Mouse (Mus musculus): ENCODE results near the gene Gm9844.

The Gm9844 gene

DNA sequence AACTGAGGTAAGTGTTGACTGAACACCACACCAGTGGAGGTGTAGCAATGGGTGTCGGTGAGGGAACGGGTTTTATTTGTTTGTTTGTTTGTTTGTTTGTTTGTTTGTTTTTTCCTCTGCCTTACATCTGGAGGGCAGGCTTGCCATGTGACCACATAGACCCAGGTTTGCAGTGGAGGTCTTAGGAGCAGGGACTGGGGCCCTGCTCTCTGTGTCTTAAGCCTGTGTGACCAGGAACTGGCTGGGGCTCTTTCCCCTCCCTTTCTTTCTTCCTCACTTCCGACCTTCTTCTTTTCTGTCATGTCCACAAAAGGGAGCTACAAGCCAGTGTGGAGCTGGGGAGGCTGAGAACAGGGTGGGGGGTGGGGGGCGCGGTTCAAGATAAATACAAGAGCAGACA is 35.9 kb downstream of the Gm9844 start:
- no peak for DNase-seq (ENCODE audit: extremely low read depth, insufficient read length, low spot score)

DNA sequence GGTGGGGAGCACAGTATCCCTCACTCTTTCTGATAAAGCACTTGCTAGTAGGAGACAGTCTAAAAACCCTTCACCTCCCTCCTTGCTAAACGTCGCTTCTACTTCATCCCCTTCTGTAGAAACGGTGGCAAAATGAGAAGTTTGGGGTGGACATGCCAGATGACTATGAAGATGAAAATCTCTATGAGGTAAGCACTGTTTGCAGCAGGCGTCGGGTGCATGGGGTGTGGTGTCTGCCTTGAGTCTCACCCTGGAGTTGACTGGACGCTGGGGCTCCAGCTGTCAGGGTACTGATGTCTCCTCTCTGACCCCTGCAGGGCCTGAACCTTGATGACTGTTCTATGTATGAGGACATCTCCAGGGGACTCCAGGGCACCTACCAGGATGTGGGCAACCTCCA is 39.1 kb downstream of the Gm9844 start:
- DNase-seq (ENCODE audit: extremely low read depth, insufficient read length, low spot score) = no peak

DNA sequence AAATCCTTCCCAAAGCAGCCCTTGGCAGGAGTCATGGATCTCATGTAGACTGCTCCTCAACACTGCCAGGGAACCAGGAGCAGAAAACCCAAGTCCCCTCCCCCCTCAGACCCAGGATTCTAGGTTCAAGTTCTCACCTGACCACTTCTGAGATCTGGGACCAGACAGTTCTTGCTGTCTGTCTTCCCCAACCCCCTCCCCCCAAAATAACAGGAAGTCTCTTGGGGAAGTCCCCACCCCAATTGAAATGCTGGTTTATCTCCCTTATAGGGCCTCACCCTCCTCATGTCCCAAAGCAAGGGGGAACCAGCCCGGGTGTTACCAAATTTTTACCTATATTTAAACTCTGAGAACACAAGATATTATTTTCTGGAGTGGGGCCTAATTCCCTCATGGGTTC is 39.8 kb downstream of the Gm9844 start:
- no peak for DNase-seq (ENCODE audit: extremely low read depth, insufficient read length, low spot score)

DNA sequence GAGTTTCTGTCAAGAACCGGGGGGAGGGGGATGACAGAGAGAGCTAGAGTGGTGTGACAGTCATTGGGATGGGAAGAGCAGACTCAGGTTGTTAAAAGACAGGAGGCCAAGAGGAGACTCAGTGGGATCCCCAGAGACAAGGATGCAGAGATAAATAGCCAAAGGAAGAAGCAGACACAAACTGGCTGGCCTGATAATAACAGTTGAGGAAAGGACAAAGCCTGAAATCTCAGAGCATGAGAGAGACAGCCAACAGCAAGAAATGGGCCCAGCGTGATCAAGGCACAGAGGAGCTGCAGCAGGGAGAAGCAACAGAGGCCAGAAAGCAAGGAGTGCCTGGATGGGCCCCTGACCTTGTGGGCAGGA is 40.2 kb downstream of the Gm9844 start:
- no peak for DNase-seq (ENCODE audit: extremely low read depth, insufficient read length, low spot score)

DNA sequence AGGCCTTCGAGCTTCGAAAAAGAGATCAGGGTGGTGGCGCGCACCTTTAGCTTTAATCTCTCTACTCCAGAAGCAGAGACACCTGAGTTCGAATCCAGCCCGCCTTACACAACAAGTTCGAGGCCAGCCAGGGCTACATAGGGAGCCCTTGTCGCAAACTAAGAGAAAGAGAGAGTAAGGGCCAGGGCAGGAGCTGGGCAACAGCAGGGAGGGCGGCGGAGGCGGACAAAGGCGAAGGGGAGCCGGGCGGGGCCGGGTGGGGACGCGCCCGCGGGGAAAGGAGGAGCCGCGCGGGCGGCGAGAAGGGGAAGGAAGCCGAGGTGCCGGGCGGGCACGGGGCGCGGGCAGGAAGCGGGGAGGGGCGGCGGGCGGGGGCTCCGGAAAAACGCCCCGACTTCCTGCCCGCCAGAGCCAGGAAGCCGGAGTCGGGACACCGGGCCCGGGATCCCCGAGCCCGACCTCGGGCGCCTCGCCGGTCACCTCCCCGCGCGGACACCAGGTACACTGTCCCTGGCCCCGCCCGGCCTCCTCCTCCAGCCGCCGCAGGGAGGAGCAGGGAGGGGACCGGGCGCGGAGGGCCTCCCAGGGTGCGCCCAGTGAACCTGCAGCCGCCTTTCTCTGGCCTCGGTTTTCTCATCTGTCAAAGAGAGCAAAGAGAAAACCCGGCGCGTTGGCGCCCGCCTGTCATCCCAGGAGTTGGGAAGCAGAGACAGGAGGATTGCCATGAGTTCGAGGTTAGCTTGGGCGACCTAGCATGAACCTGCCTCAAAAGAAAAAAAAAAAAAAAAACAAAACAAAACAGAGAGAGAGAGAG is 40.8 kb downstream of the Gm9844 start, which contains the start of gene Arhgef1:
Gene Arhgef1 (plus strand): TSS at position 283 of the 814 bp plus-strand sequence.
- DNase-seq (ENCODE audit: extremely low read depth, insufficient read length, low spot score) = peak; percentile 67

DNA sequence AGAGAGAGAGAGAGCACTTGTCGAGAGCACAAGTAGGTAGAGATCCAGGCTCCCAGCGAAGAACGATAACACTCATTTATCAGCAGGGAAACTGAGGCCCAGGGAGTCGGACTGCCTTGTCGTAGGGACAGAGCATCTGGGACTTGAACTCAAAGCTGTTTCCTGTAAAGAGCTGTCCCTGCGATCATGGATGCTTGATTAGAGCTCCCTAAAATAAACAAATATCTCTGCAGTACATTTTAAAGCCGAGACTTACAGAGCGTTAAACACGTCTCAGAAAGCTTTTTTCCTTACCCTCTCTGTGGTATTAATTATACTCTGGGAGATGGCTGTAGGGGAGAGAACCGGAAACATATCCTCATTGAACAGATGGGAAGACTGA is 41.4 kb downstream of the Gm9844 start:
- DNase-seq (ENCODE audit: extremely low read depth, insufficient read length, low spot score) = no peak

DNA sequence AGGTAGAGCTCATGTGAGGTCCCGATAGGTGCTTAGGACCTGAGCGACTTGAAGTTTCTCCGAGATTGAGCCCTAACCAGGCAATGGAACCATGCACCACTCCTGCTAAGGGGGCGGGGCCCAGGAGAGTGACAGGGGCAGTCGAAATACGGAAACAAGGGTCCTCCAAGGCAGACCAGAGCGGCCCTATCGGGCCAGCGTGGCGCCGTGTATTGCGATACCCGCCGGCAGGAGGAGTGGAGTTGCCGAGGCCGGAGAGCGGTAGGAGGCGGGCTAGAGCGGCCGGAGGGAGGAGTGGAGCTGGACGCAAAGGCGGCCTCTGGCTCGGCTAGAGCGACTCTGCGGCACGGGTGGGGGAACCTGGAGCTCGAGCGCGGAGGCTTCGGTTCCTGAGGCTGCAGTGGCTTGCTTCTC is 42.1 kb downstream of the Gm9844 start:
- DNase-seq (ENCODE audit: extremely low read depth, insufficient read length, low spot score) = peak; percentile 95

DNA sequence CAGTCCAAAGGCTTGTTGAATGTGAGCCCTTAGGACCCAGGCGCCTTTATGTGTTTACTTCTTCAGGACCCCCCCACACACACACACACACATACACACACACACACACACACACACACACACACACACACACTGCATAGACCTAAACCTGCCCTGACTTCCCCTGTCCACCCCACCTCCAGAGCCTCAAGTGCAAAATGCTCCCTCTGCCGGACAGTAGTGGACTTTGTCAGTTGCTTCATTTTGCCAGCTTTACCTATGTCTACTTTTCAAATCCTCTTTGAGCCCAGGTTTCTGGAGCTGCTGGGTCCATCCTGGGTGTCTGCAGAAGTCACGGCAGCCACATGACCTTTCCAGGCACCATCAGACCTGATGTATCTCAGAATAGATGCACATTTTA is 42.9 kb downstream of the Gm9844 start:
- peak; percentile 48 for DNase-seq (ENCODE audit: extremely low read depth, insufficient read length, low spot score)

DNA sequence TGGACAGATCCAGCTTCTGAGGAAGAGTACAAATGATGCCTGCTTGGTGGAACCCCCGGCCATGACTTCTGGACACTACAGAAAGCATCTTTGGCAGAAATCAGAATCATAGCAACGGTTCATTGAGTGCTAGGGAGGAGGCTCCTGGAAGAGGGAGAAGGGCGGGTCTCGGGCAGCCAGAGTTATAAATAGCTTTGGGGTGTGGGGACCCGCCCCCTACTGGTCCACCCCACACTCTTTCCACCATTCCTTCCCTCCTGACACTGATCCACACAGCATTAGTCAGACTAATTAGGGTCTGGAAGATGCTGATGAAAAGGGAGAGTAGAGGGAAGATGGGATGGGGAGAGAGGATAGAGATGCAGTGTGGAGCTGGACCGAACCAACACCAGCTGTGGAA is 44.5 kb downstream of the Gm9844 start:
- no peak for DNase-seq (ENCODE audit: extremely low read depth, insufficient read length, low spot score)

DNA sequence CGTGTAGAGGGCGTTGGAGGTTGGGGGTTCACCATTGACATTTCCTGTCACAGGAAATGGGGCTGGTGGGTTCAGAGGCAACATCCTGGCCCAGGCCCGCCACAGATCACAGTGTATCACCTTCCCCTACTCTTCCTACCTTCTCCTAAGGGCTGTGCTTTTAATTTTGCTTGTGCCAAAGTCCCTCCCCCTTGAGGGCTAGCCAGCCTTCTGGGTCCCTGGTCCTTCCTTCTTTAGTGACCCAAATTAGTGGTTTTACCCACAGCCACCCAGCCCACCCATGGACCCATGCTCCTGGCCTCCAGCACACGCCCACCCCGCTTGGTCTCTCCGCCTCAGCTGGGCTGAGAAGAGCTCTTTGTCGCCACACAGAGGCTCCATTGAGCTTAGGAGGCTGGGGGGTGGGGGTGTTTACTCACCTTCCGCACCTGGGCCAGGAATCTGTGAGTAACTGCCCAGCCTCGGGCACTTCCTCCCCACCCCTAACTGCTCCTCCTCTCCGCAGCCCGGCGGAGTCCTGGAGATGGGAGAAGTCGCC is 45.3 kb downstream of the Gm9844 start:
- no peak for DNase-seq (ENCODE audit: extremely low read depth, insufficient read length, low spot score)
